Mouse (Mus musculus) stomach, embryonic 15.5 days (tissue): ENCODE data around the gene Ankrd24. TPM values are rescaled to one million over a fixed set of nuclear protein-coding genes. Genes with fewer than 3 reads are reported as not detected.
A peak's percentile ranks its signal among the peaks of the same experiment; 100 is the strongest.

ENCODE experiments used
- ATAC-seq: fragments of 200-750 bp; cut with Nextera tagmentation; 2 replicates; pipeline ENCODE4 v1.8.0; 2017; ENCODE audit warnings: low read depth, moderate number of reproducible peaks, moderate TSS enrichment; ENCODE audit not compliant: insufficient read depth, low FRiP score
- H3K27ac ChIP-seq: fragments of 300-500 bp; sonication (generic); 2 replicates; pipeline ENCODE4 v1.5.1; 2015; ENCODE audit warnings: mild to moderate bottlenecking, inconsistent platforms
- H3K27me3 ChIP-seq: fragments of 300-500 bp; sonication (generic); replicated peaks from 2 replicates; pipeline ENCODE4 v1.6.1; 2015; ENCODE audit warnings: inconsistent platforms
- H3K36me3 ChIP-seq: fragments of 300-500 bp; sonication (generic); 2 replicates; pipeline ENCODE4 v1.6.1; 2015; ENCODE audit warnings: inconsistent platforms
- H3K4me1 ChIP-seq: fragments of 300-500 bp; sonication (generic); 2 replicates; pipeline ENCODE4 v1.6.1; 2015; ENCODE audit warnings: inconsistent platforms
- H3K4me2 ChIP-seq: fragments of 300-500 bp; sonication (generic); 2 replicates; pipeline ENCODE4 v1.6.1; 2015; ENCODE audit warnings: mild to moderate bottlenecking, inconsistent platforms
- H3K4me3 ChIP-seq: fragments of 300-500 bp; sonication (generic); replicated peaks from 2 replicates; pipeline ENCODE4 v1.5.1; 2015; ENCODE audit warnings: inconsistent platforms
- H3K9ac ChIP-seq: fragments of 300-500 bp; sonication (generic); 2 replicates; pipeline ENCODE4 v1.6.1; 2015; ENCODE audit warnings: inconsistent platforms
- H3K9me3 ChIP-seq: fragments of 300-500 bp; sonication (generic); 2 replicates; pipeline ENCODE4 v1.6.1; 2016; ENCODE audit warnings: inconsistent platforms
- WGBS: fragments of 180-500 bp; shearing (Covaris S2); methylation state at CpG from one replicate; pipeline ENCODE4 v1.1.7; 2015; 5-methylcytosine and 5-hydroxymethylcytosine counted together
- polyA plus RNA-seq: library from polyadenylated mRNA; unstranded; fragments of >200 nt; fragmentation: Nextera tagmentation; extraction: Ambion mirVana; gene quantifications from 2 replicates; pipeline ENCODE4 v1.2.1, GENCODE M21; 2015

The Ankrd24 gene
- 10.9 and 12.6 TPM in 2 replicates for polyA plus RNA-seq

- H3K4me3 ChIP-seq: peak within 1 kb of the TSS; percentile 66
- WGBS: 74% methylated on average over 16 of the region's 16 CpGs
Observed at GRCm38 (mm10) chr10:81628390-81628789, at the start of gene Ankrd24. Ankrd24 (plus strand) TSS chr10:81628540.

GRCm38 (mm10) chr10:81579967-81580366 is 48.4 kb upstream of the Ankrd24 start:
- Histone ChIP-seq H3K36me3 (peaks cover 5% of the 10 kb centered on the region; the same call in 1 of the 2 replicates), H3K4me3 (no peak overlapping the region), H3K4me2 (0 out of 2 replicates have a peak overlapping the region, but pooled peaks have one; percentile 11), H3K27me3 (0 out of 2 replicates have a peak, but pooled peaks cover 2% of the 10 kb centered on the region), H3K4me1 (peaks cover 9% of the 10 kb centered on the region; the same call in 1 of the 2 replicates), H3K27ac (no peak overlapping the region), H3K9me3 (no peaks in the 10 kb centered on the region), H3K9ac (no peak overlapping the region)
- ATAC-seq: no peak
- 74% methylated on average over 4 of the region's 4 CpGs for WGBS

More at GRCm38 (mm10) chr10:81628390-81628789, at the start of gene Ankrd24:
- no peaks in the 10 kb centered on the region; the same call in 1 of the 2 replicates for H3K36me3 ChIP-seq
- H3K27ac ChIP-seq: peak within 1 kb of the TSS; percentile 90
- no peak for ATAC-seq
- no peaks in the 10 kb centered on the region for H3K27me3 ChIP-seq
- H3K4me2 ChIP-seq: peak within 1 kb of the TSS; percentile 83
- H3K4me1 ChIP-seq: peaks cover 17% of the 10 kb centered on the region
- no peaks in the 10 kb centered on the region for H3K9me3 ChIP-seq
- H3K9ac ChIP-seq: peak within 1 kb of the TSS; percentile 62

- no peaks in the 10 kb centered on the region for H3K9me3 ChIP-seq
- no peak overlapping the region for H3K4me3 ChIP-seq
- 0 out of 2 replicates have a peak, but pooled peaks cover 2% of the 10 kb centered on the region for H3K27me3 ChIP-seq
- 0 out of 2 replicates have a peak overlapping the region, but pooled peaks have one; percentile 11 for H3K4me2 ChIP-seq
- no peak overlapping the region for H3K9ac ChIP-seq
- H3K4me1 ChIP-seq: peaks cover 5% of the 10 kb centered on the region; the same call in 1 of the 2 replicates
- peaks cover 5% of the 10 kb centered on the region for H3K36me3 ChIP-seq
- ATAC-seq: no peak
- 52% methylated on average over 25 of the region's 25 CpGs for WGBS
- no peak overlapping the region for H3K27ac ChIP-seq
Observed at GRCm38 (mm10) chr10:81580441-81581070, 47.8 kb upstream of the Ankrd24 start.

GRCm38 (mm10) chr10:81583347-81583746 is 45.0 kb upstream of the Ankrd24 start:
- ATAC-seq: no peak
- H3K9ac ChIP-seq: no peak overlapping the region
- H3K9me3 ChIP-seq: no peaks in the 10 kb centered on the region
- no peak overlapping the region for H3K4me3 ChIP-seq
- H3K4me1 ChIP-seq: no peaks in the 10 kb centered on the region
- H3K27me3 ChIP-seq: 0 out of 2 replicates have a peak, but pooled peaks cover 2% of the 10 kb centered on the region
- H3K4me2 ChIP-seq: no peak overlapping the region
- H3K36me3 ChIP-seq: peaks cover 10% of the 10 kb centered on the region
- 54% methylated on average over 6 of the region's 6 CpGs for WGBS
- H3K27ac ChIP-seq: no peak overlapping the region

GRCm38 (mm10) chr10:81588739-81589138 is 39.6 kb upstream of the Ankrd24 start:
- H3K9me3 ChIP-seq: no peaks in the 10 kb centered on the region
- H3K4me1 ChIP-seq: no peaks in the 10 kb centered on the region
- H3K4me2 ChIP-seq: no peak overlapping the region
- H3K36me3 ChIP-seq: peaks cover 17% of the 10 kb centered on the region; the same call in 1 of the 2 replicates
- no peak overlapping the region for H3K4me3 ChIP-seq
- 65% methylated on average over 7 of the region's 7 CpGs for WGBS
- H3K27me3 ChIP-seq: no peaks in the 10 kb centered on the region
- H3K27ac ChIP-seq: no peak overlapping the region
- ATAC-seq: no peak
- no peak overlapping the region for H3K9ac ChIP-seq

- Histone ChIP-seq H3K4me3 (no peak overlapping the region), H3K9me3 (no peaks in the 10 kb centered on the region), H3K4me2 (no peak overlapping the region), H3K27me3 (no peaks in the 10 kb centered on the region), H3K4me1 (peaks cover 15% of the 10 kb centered on the region), H3K27ac (no peak overlapping the region), H3K36me3 (0 out of 2 replicates have a peak, but pooled peaks cover 17% of the 10 kb centered on the region), H3K9ac (no peak overlapping the region)
- ATAC-seq: no peak
- WGBS: 53% methylated on average over 9 of the region's 9 CpGs
Observed at GRCm38 (mm10) chr10:81591846-81592245, 36.5 kb upstream of the Ankrd24 start.

- ATAC-seq: no peak
- Histone ChIP-seq H3K4me1 (peaks cover 23% of the 10 kb centered on the region), H3K36me3 (0 out of 2 replicates have a peak, but pooled peaks cover 16% of the 10 kb centered on the region), H3K27me3 (no peaks in the 10 kb centered on the region), H3K9ac (no peak overlapping the region), H3K4me3 (no peak overlapping the region), H3K4me2 (no peak overlapping the region), H3K27ac (no peak overlapping the region), H3K9me3 (no peaks in the 10 kb centered on the region)
- 73% methylated on average over 7 of the region's 7 CpGs for WGBS
Observed at GRCm38 (mm10) chr10:81592631-81593030, 35.7 kb upstream of the Ankrd24 start.

GRCm38 (mm10) chr10:81593223-81593622 is 35.1 kb upstream of the Ankrd24 start:
- ATAC-seq: no peak
- no peak overlapping the region for H3K9ac ChIP-seq
- H3K9me3 ChIP-seq: no peaks in the 10 kb centered on the region
- no peak overlapping the region for H3K27ac ChIP-seq
- 52% methylated on average over 4 of the region's 4 CpGs for WGBS
- H3K27me3 ChIP-seq: no peaks in the 10 kb centered on the region
- 0 out of 2 replicates have a peak, but pooled peaks cover 12% of the 10 kb centered on the region for H3K36me3 ChIP-seq
- peaks cover 26% of the 10 kb centered on the region for H3K4me1 ChIP-seq
- no peak overlapping the region for H3K4me2 ChIP-seq
- no peak overlapping the region for H3K4me3 ChIP-seq

GRCm38 (mm10) chr10:81593935-81594334 is 34.4 kb upstream of the Ankrd24 start:
- Histone ChIP-seq H3K9ac (no peak overlapping the region), H3K4me2 (no peak overlapping the region), H3K4me1 (peaks cover 31% of the 10 kb centered on the region), H3K9me3 (no peaks in the 10 kb centered on the region), H3K27me3 (no peaks in the 10 kb centered on the region), H3K27ac (no peak overlapping the region), H3K4me3 (no peak overlapping the region), H3K36me3 (0 out of 2 replicates have a peak, but pooled peaks cover 6% of the 10 kb centered on the region)
- no peak for ATAC-seq
- WGBS: 67% methylated on average over 18 of the region's 18 CpGs

GRCm38 (mm10) chr10:81595599-81595998 is 32.7 kb upstream of the Ankrd24 start:
- 44% methylated on average over 5 of the region's 5 CpGs for WGBS
- H3K27ac ChIP-seq: peak overlapping the region; percentile 81; the same call in 1 of the 2 replicates
- H3K4me2 ChIP-seq: peak overlapping the region; percentile 54; the same call in 1 of the 2 replicates
- no peak for ATAC-seq
- no peak overlapping the region for H3K9ac ChIP-seq
- no peaks in the 10 kb centered on the region for H3K27me3 ChIP-seq
- H3K36me3 ChIP-seq: no peaks in the 10 kb centered on the region
- H3K9me3 ChIP-seq: no peaks in the 10 kb centered on the region
- H3K4me3 ChIP-seq: no peak overlapping the region
- peaks cover 41% of the 10 kb centered on the region for H3K4me1 ChIP-seq

- peaks cover 49% of the 10 kb centered on the region for H3K4me1 ChIP-seq
- peak overlapping the region; percentile 30 for H3K4me3 ChIP-seq
- H3K9ac ChIP-seq: no peak overlapping the region
- peak overlapping the region; percentile 54 for H3K4me2 ChIP-seq
- peak overlapping the region; percentile 81 for H3K27ac ChIP-seq
- ATAC-seq: no peak; the same call in 1 of the 2 replicates
- H3K9me3 ChIP-seq: no peaks in the 10 kb centered on the region
- no peaks in the 10 kb centered on the region for H3K27me3 ChIP-seq
- 2% methylated on average over 10 of the region's 10 CpGs for WGBS
- no peaks in the 10 kb centered on the region for H3K36me3 ChIP-seq
Observed at GRCm38 (mm10) chr10:81596611-81597010, 31.7 kb upstream of the Ankrd24 start.
